Mouse (Mus musculus) ES-Bruce4 (cell line): Measurements from ENCODE around the gene Hmgcll1. TPM values are rescaled to one million over a fixed set of nuclear protein-coding genes. Genes with fewer than 3 reads are reported as not detected.

Experiments used
- H3K27ac ChIP-seq: 2 replicates; pipeline ENCODE4 v1.5.1; 2012; ENCODE audit warnings: low read length, inconsistent platforms; ENCODE audit not compliant: insufficient read depth
- H3K27me3 ChIP-seq: 2 replicates; pipeline ENCODE4 v1.6.1; 2012; ENCODE audit warnings: mild to moderate bottlenecking, low read length, inconsistent platforms; ENCODE audit not compliant: control insufficient read depth, poor library complexity, insufficient read depth, severe bottlenecking
- H3K36me3 ChIP-seq: 2 replicates; pipeline ENCODE4 v1.6.1; 2012; ENCODE audit warnings: inconsistent platforms, mild to moderate bottlenecking, low read length, moderate library complexity; ENCODE audit not compliant: control insufficient read depth, poor library complexity, insufficient read depth, severe bottlenecking
- H3K4me1 ChIP-seq: one replicate; pipeline ENCODE4 v1.8.1; 2011; ENCODE audit warnings: low read length; ENCODE audit not compliant: control insufficient read depth, insufficient read depth
- H3K4me3 ChIP-seq: 2 replicates; pipeline ENCODE4 v1.5.1; 2011; ENCODE audit warnings: low read depth, mild to moderate bottlenecking, low read length
- H3K9ac ChIP-seq: 2 replicates; pipeline ENCODE4 v1.6.1; 2012; ENCODE audit warnings: low read depth, mild to moderate bottlenecking, inconsistent platforms; ENCODE audit not compliant: poor library complexity, severe bottlenecking
- H3K9me3 ChIP-seq: replicated peaks from 2 replicates; pipeline ENCODE4 v1.6.1; 2012; ENCODE audit warnings: mild to moderate bottlenecking, low read length, inconsistent platforms; ENCODE audit not compliant: control insufficient read depth, poor library complexity, insufficient read depth, severe bottlenecking
- CTCF ChIP-seq: IDR thresholded peaks from one replicate; pipeline ENCODE4 v1.8.1; 2011; ENCODE audit warnings: low read depth, low read length
- EP300 ChIP-seq: IDR thresholded peaks from 2 replicates; pipeline ENCODE4 v1.6.1; 2011; ENCODE audit warnings: low read depth, low read length; ENCODE audit not compliant: insufficient read depth
- POLR2A ChIP-seq: IDR thresholded peaks from one replicate; pipeline ENCODE4 v1.8.1; 2011; ENCODE audit warnings: low read length; ENCODE audit not compliant: insufficient read depth
- polyA plus RNA-seq: library from polyadenylated mRNA; stranded (reverse); fragments of >200 nt; gene quantifications from 2 replicates; pipeline ENCODE4 v1.2.4, GENCODE M21; 2011; ENCODE audit warnings: low read depth; ENCODE audit not compliant: missing spikeins, insufficient read depth, insufficient read length

Hmgcll1 gene
- polyA plus RNA-seq, 1 experiment: 6.4 TPM

DNA sequence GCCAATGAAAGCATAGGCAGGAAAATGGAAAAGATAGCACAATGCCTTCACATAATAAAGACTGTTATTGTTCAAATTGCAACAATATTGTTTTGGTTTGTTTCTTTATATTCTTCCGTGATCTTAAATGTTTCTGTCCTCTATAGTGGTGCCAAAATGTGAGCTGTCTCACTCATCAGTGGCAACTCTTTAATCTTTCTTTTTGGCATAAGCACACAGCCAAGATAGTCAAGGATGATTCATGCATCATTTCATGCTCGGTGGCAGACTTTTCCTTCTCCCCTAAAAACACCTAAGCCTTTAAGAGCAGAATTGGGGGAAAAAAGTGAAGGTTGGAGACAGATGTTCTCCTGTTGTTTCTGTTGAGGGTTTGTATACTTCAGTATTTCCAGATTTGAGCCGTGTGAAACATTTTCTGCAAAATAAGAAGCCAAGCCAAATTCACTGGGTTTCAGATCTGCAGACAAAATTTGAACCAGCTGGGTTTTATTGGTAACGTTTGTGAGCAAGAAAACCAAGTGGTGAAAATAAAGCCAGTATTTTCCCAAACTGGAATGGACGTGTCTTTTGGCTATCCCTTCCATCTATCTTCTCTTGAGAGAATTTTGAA lies 158.1 kb downstream of the Hmgcll1 start:
- Histone ChIP-seq H3K4me3 (no peak overlapping the region), H3K9me3 (no peaks in the 10 kb centered on the region), H3K36me3 (no peaks in the 10 kb centered on the region), H3K4me1 (no peaks in the 10 kb centered on the region), H3K27me3 (no peaks in the 10 kb centered on the region), H3K27ac (no peak overlapping the region), H3K9ac (no peak overlapping the region)
- TF ChIP-seq POLR2A (no peak), CTCF (no peak)

- no peak overlapping the region for H3K4me3 ChIP-seq
- H3K27me3 ChIP-seq: no peaks in the 10 kb centered on the region
- H3K9me3 ChIP-seq: no peaks in the 10 kb centered on the region
- no peak overlapping the region for H3K9ac ChIP-seq
- no peaks in the 10 kb centered on the region for H3K4me1 ChIP-seq
- no peak for TF ChIP-seq CTCF
- TF ChIP-seq EP300: no peak
- no peak for TF ChIP-seq POLR2A
- H3K27ac ChIP-seq: no peak overlapping the region
- H3K36me3 ChIP-seq: no peaks in the 10 kb centered on the region
Measured at GRCm38 (mm10) chr9:76179221-76179620, 164.6 kb downstream of the Hmgcll1 start.

Other genes starting within 250 kb of the Hmgcll1 start
- gene Bmp5, start 239.5 kb upstream of the Hmgcll1 start, polyA plus RNA-seq: 0.46 and 0.84 TPM in 2 replicates
- gene Gfral, start 198.8 kb downstream of the Hmgcll1 start, polyA plus RNA-seq: not detected in 2 replicates